Mouse (Mus musculus): ENCODE results near the gene BC030867. TPM values are rescaled to one million over a fixed set of nuclear protein-coding genes. Genes with fewer than 3 reads are reported as not detected.
"Not testable (repeated sequence)": the region's sequence is repeated elsewhere in the genome, so short reads cannot be mapped to it uniquely, and the experiment has no call there.

Gene BC030867
- polyA plus RNA-seq, 1 experiment from 2014 or later, result 5.5 TPM

DNA sequence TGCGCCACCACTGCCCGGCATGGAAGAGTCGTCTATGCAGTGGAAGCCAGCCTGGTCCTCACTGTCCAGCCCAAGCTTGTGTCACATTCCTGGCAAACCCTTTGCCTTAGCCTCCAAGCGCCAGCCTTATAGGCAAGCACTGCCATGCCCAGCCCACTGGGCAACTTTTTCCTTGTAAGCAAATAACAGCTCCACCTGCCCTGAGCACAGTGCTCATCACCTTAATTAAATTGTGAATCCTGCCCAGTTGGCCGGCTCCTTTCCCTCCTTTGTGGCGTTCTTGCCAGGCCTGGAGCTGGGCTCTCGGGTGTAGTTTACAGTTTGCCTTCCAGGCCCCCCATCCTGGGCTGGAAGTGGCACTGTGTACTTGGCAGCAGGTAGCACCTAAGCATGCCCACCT lies 14.5 kb downstream of the BC030867 start:
- no peak overlapping the region for H3K4me2 ChIP-seq (ENCODE audit: low read length)
- H3K4me1 ChIP-seq (replicated peaks; ENCODE audit: control insufficient read depth, insufficient read depth, low read length), result peaks cover 7% of the 10 kb centered on the region
- ATAC-seq, result no peak
- H3K9ac ChIP-seq (replicated peaks; ENCODE audit: low read depth, low read length), result no peak overlapping the region
- 90% methylated on average over 7 of the region's 7 CpGs for WGBS
- no peaks in the 10 kb centered on the region for H3K9me3 ChIP-seq (ENCODE audit: control insufficient read depth, low read length)
- H3K27ac ChIP-seq (ENCODE audit: low read length), result no peak overlapping the region
- H3K27me3 ChIP-seq (replicated peaks; ENCODE audit: control insufficient read depth, insufficient read depth, low read length), result no peaks in the 10 kb centered on the region
- no peaks in the 10 kb centered on the region for H3K36me3 ChIP-seq (ENCODE audit: control insufficient read depth, insufficient read depth)
- H3K4me3 ChIP-seq (replicated peaks; ENCODE audit: low read length), result no peak overlapping the region

DNA sequence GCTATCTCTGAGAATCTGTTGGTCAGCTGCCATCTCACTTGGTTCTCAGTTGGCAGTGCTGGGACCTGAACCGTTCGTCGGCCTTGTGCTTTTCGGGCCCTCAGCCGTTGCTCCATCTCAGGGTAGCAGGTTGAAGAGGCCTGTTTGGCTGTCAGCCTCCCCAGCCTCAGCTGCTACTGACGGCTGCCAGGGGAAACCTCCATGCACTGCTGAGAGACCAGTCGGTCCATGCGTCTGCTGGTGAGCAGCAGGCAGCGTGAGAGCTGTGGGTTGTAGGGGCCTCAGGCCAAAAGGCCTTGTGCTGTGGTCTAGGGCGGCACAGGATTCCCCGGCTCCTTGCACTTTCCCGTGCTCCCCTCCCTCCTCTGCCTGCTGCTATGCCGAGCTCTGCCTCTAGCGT lies 17.1 kb downstream of the BC030867 start:
- 63% methylated on average over 14 of the region's 14 CpGs for WGBS
- Histone ChIP-seq H3K27ac (ENCODE audit: low read length) (no peak overlapping the region), H3K27me3 (replicated peaks; ENCODE audit: control insufficient read depth, insufficient read depth, low read length) (no peaks in the 10 kb centered on the region), H3K4me2 (ENCODE audit: low read length) (no peak overlapping the region), H3K9ac (replicated peaks; ENCODE audit: low read depth, low read length) (no peak overlapping the region), H3K4me1 (replicated peaks; ENCODE audit: control insufficient read depth, insufficient read depth, low read length) (peaks cover 7% of the 10 kb centered on the region), H3K4me3 (replicated peaks; ENCODE audit: low read length) (no peak overlapping the region), H3K36me3 (ENCODE audit: control insufficient read depth, insufficient read depth) (no peaks in the 10 kb centered on the region), H3K9me3 (ENCODE audit: control insufficient read depth, low read length) (no peaks in the 10 kb centered on the region)
- no peak for ATAC-seq

DNA sequence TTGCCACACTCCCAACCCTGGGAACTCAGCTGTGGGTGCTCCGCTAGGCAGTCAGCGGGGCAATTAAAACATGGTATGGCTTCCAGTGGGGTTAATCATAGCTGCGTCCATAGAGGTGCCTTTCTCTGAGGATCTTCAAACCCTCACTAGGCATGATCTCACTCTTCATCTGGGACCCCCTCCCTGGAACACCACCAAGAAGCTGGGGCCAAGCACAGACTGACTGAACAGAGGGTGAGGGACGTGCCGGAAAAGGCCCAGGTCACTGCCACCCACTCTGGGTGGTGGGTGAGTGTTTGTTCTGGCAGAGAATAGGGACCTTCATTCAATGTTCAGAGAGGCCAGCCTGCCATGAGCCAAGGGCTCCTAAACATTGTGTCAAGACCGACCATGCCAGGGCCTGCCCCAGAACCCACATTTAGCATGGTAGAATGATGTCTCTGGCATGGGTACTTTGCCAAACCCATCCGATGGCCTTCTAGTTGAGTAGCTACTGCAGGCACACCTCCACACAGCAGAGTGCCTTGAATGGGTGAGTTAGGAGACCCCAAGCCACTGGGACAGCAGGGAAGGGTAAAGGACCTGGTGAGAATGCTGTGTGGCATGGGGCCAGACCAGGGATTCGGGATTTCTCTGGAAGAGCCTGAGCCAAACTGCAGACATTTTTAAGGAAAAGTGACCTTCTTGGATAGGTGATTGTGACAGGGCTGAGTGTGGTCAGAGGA lies 18.1 kb downstream of the BC030867 start:
- no peaks in the 10 kb centered on the region for H3K36me3 ChIP-seq (ENCODE audit: control insufficient read depth, insufficient read depth)
- ATAC-seq, result no peak
- H3K9ac ChIP-seq (replicated peaks; ENCODE audit: low read depth, low read length), result no peak overlapping the region
- no peaks in the 10 kb centered on the region for H3K27me3 ChIP-seq (replicated peaks; ENCODE audit: control insufficient read depth, insufficient read depth, low read length)
- peaks cover 7% of the 10 kb centered on the region for H3K4me1 ChIP-seq (replicated peaks; ENCODE audit: control insufficient read depth, insufficient read depth, low read length)
- 78% methylated on average over 8 of the region's 8 CpGs for WGBS
- H3K9me3 ChIP-seq (ENCODE audit: control insufficient read depth, low read length), result no peaks in the 10 kb centered on the region
- H3K27ac ChIP-seq (ENCODE audit: low read length), result no peak overlapping the region
- H3K4me2 ChIP-seq (ENCODE audit: low read length), result no peak overlapping the region
- H3K4me3 ChIP-seq (replicated peaks; ENCODE audit: low read length), result no peak overlapping the region

DNA sequence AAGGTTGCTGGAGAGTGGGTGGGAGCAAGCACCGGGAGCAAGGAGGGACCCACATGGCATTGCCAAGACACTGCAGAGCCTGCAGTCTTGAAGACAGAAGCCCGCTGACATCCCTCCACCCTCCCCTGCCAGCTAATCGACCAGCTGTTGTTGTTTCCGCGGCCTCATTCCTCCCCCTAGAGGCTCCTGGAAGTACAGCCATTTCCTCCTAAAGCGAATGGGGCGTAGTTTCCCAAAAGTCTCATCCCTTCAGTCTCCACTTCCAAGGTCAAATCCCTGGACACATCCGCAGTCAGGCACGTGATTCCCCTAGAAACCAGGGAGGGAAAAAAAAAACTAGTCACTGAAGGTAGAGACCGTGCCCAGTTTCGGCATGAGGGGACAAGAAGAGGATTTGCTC lies 18.8 kb downstream of the BC030867 start:
- Histone ChIP-seq H3K9me3 (ENCODE audit: control insufficient read depth, low read length) (no peaks in the 10 kb centered on the region), H3K9ac (replicated peaks; ENCODE audit: low read depth, low read length) (no peak overlapping the region), H3K4me3 (replicated peaks; ENCODE audit: low read length) (no peak overlapping the region), H3K36me3 (ENCODE audit: control insufficient read depth, insufficient read depth) (no peaks in the 10 kb centered on the region), H3K4me2 (ENCODE audit: low read length) (no peak overlapping the region), H3K4me1 (replicated peaks; ENCODE audit: control insufficient read depth, insufficient read depth, low read length) (peaks cover 7% of the 10 kb centered on the region), H3K27me3 (replicated peaks; ENCODE audit: control insufficient read depth, insufficient read depth, low read length) (no peaks in the 10 kb centered on the region), H3K27ac (ENCODE audit: low read length) (no peak overlapping the region)
- ATAC-seq, result peak; percentile 84
- 8% methylated on average over 11 of the region's 11 CpGs for WGBS

DNA sequence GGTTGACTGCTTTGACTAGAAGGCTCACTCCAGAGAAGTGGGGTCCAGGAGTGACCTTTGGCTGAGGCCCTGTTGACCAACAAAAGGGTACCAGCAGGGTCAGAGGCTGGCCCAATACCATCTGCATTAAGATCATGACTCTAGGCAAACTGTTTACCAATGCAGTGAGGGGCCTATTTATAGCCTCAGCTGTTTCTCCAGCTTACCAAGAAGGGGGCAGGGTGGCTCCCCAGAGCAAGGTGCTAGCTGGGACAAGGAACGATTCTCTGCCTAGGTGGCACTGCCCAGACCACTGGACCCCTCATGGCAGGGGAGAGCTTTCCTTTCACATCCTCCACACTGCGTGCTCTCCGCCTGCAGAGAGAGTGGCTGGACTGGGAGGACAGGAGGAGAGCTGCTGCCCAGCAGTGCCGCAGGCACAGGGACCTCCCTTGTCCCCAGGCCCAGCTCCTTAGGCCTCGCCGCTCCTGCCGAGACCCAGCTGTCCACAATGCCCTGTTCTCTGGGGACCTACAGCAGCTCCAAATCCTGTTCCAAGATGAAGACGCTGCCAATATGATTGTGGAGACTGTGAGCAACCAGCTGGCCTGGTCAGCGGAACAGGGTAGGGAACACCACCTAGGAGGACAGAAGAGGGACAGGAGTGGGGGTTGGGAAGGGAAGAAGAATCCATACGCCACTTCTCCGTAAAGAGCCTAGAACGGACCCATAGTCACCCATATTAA lies 20.0 kb downstream of the BC030867 start, which contains the start of gene Asb16:
Gene Asb16, plus strand, starts transcription at position 224 of the 725 bp plus-strand sequence.
- Histone ChIP-seq H3K4me3 (replicated peaks; ENCODE audit: low read length) (no peak within 1 kb of the TSS), H3K36me3 (ENCODE audit: control insufficient read depth, insufficient read depth) (no peaks in the 10 kb centered on the region), H3K4me1 (replicated peaks; ENCODE audit: control insufficient read depth, insufficient read depth, low read length) (peaks cover 7% of the 10 kb centered on the region), H3K27me3 (replicated peaks; ENCODE audit: control insufficient read depth, insufficient read depth, low read length) (no peaks in the 10 kb centered on the region), H3K4me2 (ENCODE audit: low read length) (no peak within 1 kb of the TSS), H3K27ac (ENCODE audit: low read length) (no peak within 1 kb of the TSS), H3K9ac (replicated peaks; ENCODE audit: low read depth, low read length) (no peak within 1 kb of the TSS), H3K9me3 (ENCODE audit: control insufficient read depth, low read length) (no peaks in the 10 kb centered on the region)
- WGBS, result 82% methylated on average over 12 of the region's 12 CpGs
- ATAC-seq, result no peak

DNA sequence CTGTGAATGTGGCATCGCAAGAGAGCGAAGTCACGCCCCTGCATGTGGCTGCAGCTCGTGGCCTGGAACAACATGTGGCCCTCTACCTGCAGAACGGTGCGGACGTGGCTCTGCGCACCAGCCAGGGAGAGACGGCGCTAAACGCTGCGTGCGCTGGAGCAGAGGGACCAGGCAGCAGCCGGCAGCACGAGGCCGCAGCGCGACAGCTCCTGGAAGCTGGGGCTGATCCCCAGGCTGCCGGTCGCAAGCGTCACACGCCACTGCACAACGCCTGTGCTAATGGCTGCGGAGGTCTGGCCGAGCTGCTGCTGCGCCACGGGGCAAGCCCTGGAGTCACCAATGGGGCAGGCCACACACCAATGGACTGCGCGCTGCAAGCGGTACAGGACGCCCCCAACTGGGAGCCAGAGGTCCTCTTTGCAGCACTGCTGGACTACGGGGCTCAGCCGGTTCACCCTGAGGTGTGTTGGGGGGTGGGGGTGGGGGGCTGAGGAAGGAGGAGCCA lies 27.8 kb downstream of the BC030867 start:
- ATAC-seq, result peak; percentile 47; the same call in 1 of the 2 replicates
- no peak overlapping the region for H3K27ac ChIP-seq (ENCODE audit: low read length)
- no peaks in the 10 kb centered on the region for H3K36me3 ChIP-seq (ENCODE audit: control insufficient read depth, insufficient read depth)
- H3K9ac ChIP-seq (replicated peaks; ENCODE audit: low read depth, low read length), result peak overlapping the region; percentile 44
- peak overlapping the region; percentile 23 for H3K4me3 ChIP-seq (replicated peaks; ENCODE audit: low read length)
- peak overlapping the region; percentile 56 for H3K4me2 ChIP-seq (ENCODE audit: low read length)
- peaks cover 6% of the 10 kb centered on the region; the same call in 1 of the 2 replicates for H3K4me1 ChIP-seq (replicated peaks; ENCODE audit: control insufficient read depth, insufficient read depth, low read length)
- no peaks in the 10 kb centered on the region for H3K9me3 ChIP-seq (ENCODE audit: control insufficient read depth, low read length)
- H3K27me3 ChIP-seq (replicated peaks; ENCODE audit: control insufficient read depth, insufficient read depth, low read length), result no peaks in the 10 kb centered on the region
- under 1% methylated on average over 33 of the region's 33 CpGs for WGBS

DNA sequence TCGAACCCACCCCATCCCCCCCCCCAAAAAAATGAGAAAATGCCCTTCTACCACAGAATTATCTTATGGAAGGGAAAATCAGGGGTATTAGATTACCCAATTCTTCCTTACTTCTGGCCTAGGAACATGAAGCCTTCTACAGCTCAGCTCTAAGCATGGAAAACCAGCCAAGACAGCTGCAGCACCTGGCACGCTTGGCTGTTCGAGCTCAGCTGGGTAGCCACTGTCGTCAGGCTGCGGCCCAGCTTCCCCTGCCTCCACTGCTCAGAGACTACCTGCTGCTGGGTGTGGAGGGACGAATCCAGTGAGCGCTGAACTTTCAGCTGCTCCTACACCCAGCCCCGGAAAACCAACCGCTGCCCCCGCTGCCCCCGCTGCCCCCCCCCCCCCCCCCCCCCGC lies 29.1 kb downstream of the BC030867 start:
- no peak overlapping the region for H3K27ac ChIP-seq (ENCODE audit: low read length)
- H3K4me3 ChIP-seq (replicated peaks; ENCODE audit: low read length), result no peak overlapping the region
- H3K9me3 ChIP-seq (ENCODE audit: control insufficient read depth, low read length), result no peaks in the 10 kb centered on the region
- WGBS, result 44% methylated on average over 11 of the region's 12 CpGs
- H3K27me3 ChIP-seq (replicated peaks; ENCODE audit: control insufficient read depth, insufficient read depth, low read length), result no peaks in the 10 kb centered on the region
- no peak overlapping the region for H3K4me2 ChIP-seq (ENCODE audit: low read length)
- no peak for ATAC-seq
- no peak overlapping the region for H3K9ac ChIP-seq (replicated peaks; ENCODE audit: low read depth, low read length)
- no peaks in the 10 kb centered on the region for H3K36me3 ChIP-seq (ENCODE audit: control insufficient read depth, insufficient read depth)
- peaks cover 6% of the 10 kb centered on the region; the same call in 1 of the 2 replicates for H3K4me1 ChIP-seq (replicated peaks; ENCODE audit: control insufficient read depth, insufficient read depth, low read length)

DNA sequence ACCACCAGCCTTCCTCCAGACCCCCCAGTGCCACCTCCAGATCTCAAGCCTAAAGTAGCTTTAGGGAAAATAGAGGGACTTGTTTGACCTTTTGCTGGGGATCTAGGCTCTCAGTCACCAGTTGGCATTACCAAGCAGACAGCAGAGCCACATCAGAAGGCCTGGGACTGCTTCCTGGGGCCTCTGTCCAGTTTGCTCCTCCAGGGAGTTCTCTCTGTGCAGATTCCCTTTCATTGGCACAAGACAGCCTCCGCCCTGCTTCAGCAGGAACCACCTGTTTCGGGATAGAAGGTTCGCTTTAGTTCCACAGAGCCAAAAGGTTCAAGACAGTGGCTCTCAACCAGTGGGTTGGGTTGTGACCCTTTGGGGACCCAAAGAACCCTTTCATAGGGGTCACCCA lies 30.9 kb downstream of the BC030867 start:
- Histone ChIP-seq H3K36me3 (ENCODE audit: control insufficient read depth, insufficient read depth) (no peaks in the 10 kb centered on the region), H3K27ac (ENCODE audit: low read length) (no peak overlapping the region), H3K9me3 (ENCODE audit: control insufficient read depth, low read length) (no peaks in the 10 kb centered on the region), H3K4me3 (replicated peaks; ENCODE audit: low read length) (no peak overlapping the region), H3K27me3 (replicated peaks; ENCODE audit: control insufficient read depth, insufficient read depth, low read length) (no peaks in the 10 kb centered on the region), H3K4me1 (replicated peaks; ENCODE audit: control insufficient read depth, insufficient read depth, low read length) (peaks cover 6% of the 10 kb centered on the region; the same call in 1 of the 2 replicates), H3K4me2 (ENCODE audit: low read length) (no peak overlapping the region), H3K9ac (replicated peaks; ENCODE audit: low read depth, low read length) (no peak overlapping the region)
- ATAC-seq, result no peak
- WGBS, result 96% methylated on average over 3 of the region's 3 CpGs

DNA sequence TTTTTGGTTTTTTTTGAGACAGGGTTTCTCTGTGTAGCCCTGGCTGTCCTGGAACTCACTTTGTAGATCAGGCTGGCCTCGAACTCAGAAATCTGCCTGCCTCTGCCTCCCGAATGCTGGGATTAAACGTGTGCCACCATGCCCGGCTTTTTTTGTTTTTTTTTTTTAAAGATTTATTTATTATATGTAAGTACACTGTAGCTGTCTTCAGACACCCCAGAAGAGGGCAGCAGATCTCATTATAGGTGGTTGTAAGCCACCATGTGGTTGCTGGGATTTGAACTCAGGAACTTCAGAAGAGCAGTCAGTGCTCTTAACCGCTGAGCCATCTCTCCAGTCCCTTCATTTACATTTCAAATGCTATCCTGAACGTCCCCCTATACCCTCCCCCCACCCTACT lies 31.6 kb downstream of the BC030867 start:
- H3K27me3 ChIP-seq (replicated peaks; ENCODE audit: control insufficient read depth, insufficient read depth, low read length); ATAC-seq: not testable (repeated sequence)

More for the DNA sequence above, 31.6 kb downstream of the BC030867 start:
- H3K4me2 ChIP-seq (ENCODE audit: low read length); H3K4me3 ChIP-seq (replicated peaks; ENCODE audit: low read length); H3K4me1 ChIP-seq (replicated peaks; ENCODE audit: control insufficient read depth, insufficient read depth, low read length); H3K9me3 ChIP-seq (ENCODE audit: control insufficient read depth, low read length); H3K36me3 ChIP-seq (ENCODE audit: control insufficient read depth, insufficient read depth); H3K9ac ChIP-seq (replicated peaks; ENCODE audit: low read depth, low read length); H3K27ac ChIP-seq (ENCODE audit: low read length): not testable (repeated sequence)
- WGBS, result 67% methylated on average over 6 of the region's 6 CpGs

All from forebrain, embryonic 16.5 days (tissue).